Mouse (Mus musculus): Measurements from ENCODE around the gene Kcnk4. TPM values are rescaled to one million over a fixed set of nuclear protein-coding genes. Genes with fewer than 3 reads are reported as not detected.

Gene Kcnk4
- total and polyA plus RNA-seq, 3 experiments, result 0.05 TPM; not detected in 2

GRCm38 (mm10) chr19:6924461-6925306 is 9.6 kb downstream of the Kcnk4 start:
- H3K36me3 ChIP-seq (replicated peaks), result peaks cover 8% of the 10 kb centered on the region
- TF ChIP-seq CTCF (IDR thresholded peaks at IDR 0.05; ENCODE audit: low read depth, low read length), result peak; percentile 47
- TF ChIP-seq TAL1 (conservative IDR thresholded peaks at IDR 0.05; ENCODE audit: low read depth, low read length), result no peak
- no peak for TF ChIP-seq POLR2AphosphoS5 (IDR thresholded peaks at IDR 0.05; ENCODE audit: insufficient replicate concordance, low read depth, low read length)
- TF ChIP-seq GATA2 (IDR thresholded peaks at IDR 0.05; ENCODE audit: borderline replicate concordance, low read depth, low read length), result no peak
- no peak for TF ChIP-seq GATA1 (IDR thresholded peaks at IDR 0.05; ENCODE audit: borderline replicate concordance, low read length)
- H3K4me1 ChIP-seq (ENCODE audit: insufficient read depth, low read depth, low read length), result peaks cover 39% of the 10 kb centered on the region
- DNase-seq (ENCODE audit: low spot score) (no peak), ATAC-seq (ENCODE audit: extremely low read depth, insufficient number of reproducible peaks, low FRiP score, poor library complexity, severe bottlenecking) (no peak)
- H3K9me3 ChIP-seq (replicated peaks), result no peaks in the 10 kb centered on the region
- H3K4me3 ChIP-seq (ENCODE audit: low read depth, low read length), result peak overlapping the region; percentile 2; the same call in 1 of the 2 replicates
- H3K27me3 ChIP-seq (ENCODE audit: insufficient read depth, low read length), result peaks cover 38% of the 10 kb centered on the region

GRCm38 (mm10) chr19:6922901-6923735 is 11.2 kb downstream of the Kcnk4 start:
- ATAC-seq (ENCODE audit: extremely low read depth, insufficient number of reproducible peaks, low FRiP score, poor library complexity, severe bottlenecking) (no peak), DNase-seq (ENCODE audit: low spot score) (no peak)
- TF ChIP-seq POLR2AphosphoS5 (IDR thresholded peaks at IDR 0.05; ENCODE audit: insufficient replicate concordance, low read depth, low read length) (no peak), TAL1 (conservative IDR thresholded peaks at IDR 0.05; ENCODE audit: low read depth, low read length) (no peak), GATA1 (IDR thresholded peaks at IDR 0.05; ENCODE audit: borderline replicate concordance, low read length) (no peak), CTCF (IDR thresholded peaks at IDR 0.05; ENCODE audit: low read depth, low read length) (no peak), GATA2 (IDR thresholded peaks at IDR 0.05; ENCODE audit: borderline replicate concordance, low read depth, low read length) (no peak)
- Histone ChIP-seq H3K36me3 (replicated peaks) (peaks cover 24% of the 10 kb centered on the region), H3K4me1 (ENCODE audit: insufficient read depth, low read depth, low read length) (peaks cover 45% of the 10 kb centered on the region), H3K9me3 (replicated peaks) (no peaks in the 10 kb centered on the region), H3K4me3 (ENCODE audit: low read depth, low read length) (peak overlapping the region; percentile 76; the same call in 1 of the 2 replicates), H3K27me3 (ENCODE audit: insufficient read depth, low read length) (peaks cover 33% of the 10 kb centered on the region)

- DNase-seq (ENCODE audit: low spot score) (peak; percentile 92), ATAC-seq (ENCODE audit: extremely low read depth, insufficient number of reproducible peaks, low FRiP score, poor library complexity, severe bottlenecking) (peak; percentile 92)
- Histone ChIP-seq H3K9me3 (replicated peaks) (no peaks in the 10 kb centered on the region), H3K36me3 (replicated peaks) (peaks cover 34% of the 10 kb centered on the region), H3K4me1 (ENCODE audit: insufficient read depth, low read depth, low read length) (peaks cover 47% of the 10 kb centered on the region), H3K27me3 (ENCODE audit: insufficient read depth, low read length) (peaks cover 21% of the 10 kb centered on the region), H3K4me3 (ENCODE audit: low read depth, low read length) (peak within 1 kb of the TSS; percentile 76)
- TF ChIP-seq POLR2AphosphoS5 (IDR thresholded peaks at IDR 0.05; ENCODE audit: insufficient replicate concordance, low read depth, low read length), result no peak
- TF ChIP-seq CTCF (IDR thresholded peaks at IDR 0.05; ENCODE audit: low read depth, low read length), result no peak
- TF ChIP-seq GATA2 (IDR thresholded peaks at IDR 0.05; ENCODE audit: borderline replicate concordance, low read depth, low read length), result no peak
- TF ChIP-seq TAL1 (conservative IDR thresholded peaks at IDR 0.05; ENCODE audit: low read depth, low read length), result no peak
- TF ChIP-seq GATA1 (IDR thresholded peaks at IDR 0.05; ENCODE audit: borderline replicate concordance, low read length), result no peak
These were observed 12.4 kb downstream of the Kcnk4 start, which contains the start of gene Esrra for GRCm38 (mm10) chr19:6921647-6922567. TSS of gene Esrra (minus strand) at chr19:6921813.

GRCm38 (mm10) chr19:6920741-6921636 is 13.3 kb downstream of the Kcnk4 start:
- H3K4me3 ChIP-seq (ENCODE audit: low read depth, low read length), result peak overlapping the region; percentile 76
- DNase-seq (ENCODE audit: low spot score), result peak; percentile 58
- peaks cover 43% of the 10 kb centered on the region for H3K36me3 ChIP-seq (replicated peaks)
- no peak for ATAC-seq (ENCODE audit: extremely low read depth, insufficient number of reproducible peaks, low FRiP score, poor library complexity, severe bottlenecking)
- H3K4me1 ChIP-seq (ENCODE audit: insufficient read depth, low read depth, low read length), result peaks cover 52% of the 10 kb centered on the region
- H3K9me3 ChIP-seq (replicated peaks), result no peaks in the 10 kb centered on the region
- peaks cover 14% of the 10 kb centered on the region for H3K27me3 ChIP-seq (ENCODE audit: insufficient read depth, low read length)
- TF ChIP-seq POLR2AphosphoS5 (IDR thresholded peaks at IDR 0.05; ENCODE audit: insufficient replicate concordance, low read depth, low read length) (no peak), CTCF (IDR thresholded peaks at IDR 0.05; ENCODE audit: low read depth, low read length) (0 out of 2 replicates have a peak, but pooled peaks have one; percentile 3), GATA1 (IDR thresholded peaks at IDR 0.05; ENCODE audit: borderline replicate concordance, low read length) (no peak), TAL1 (conservative IDR thresholded peaks at IDR 0.05; ENCODE audit: low read depth, low read length) (no peak), GATA2 (IDR thresholded peaks at IDR 0.05; ENCODE audit: borderline replicate concordance, low read depth, low read length) (no peak)
